13 mouse cellular contexts compared by ENCODE assay signal in the genomic region with DNA sequence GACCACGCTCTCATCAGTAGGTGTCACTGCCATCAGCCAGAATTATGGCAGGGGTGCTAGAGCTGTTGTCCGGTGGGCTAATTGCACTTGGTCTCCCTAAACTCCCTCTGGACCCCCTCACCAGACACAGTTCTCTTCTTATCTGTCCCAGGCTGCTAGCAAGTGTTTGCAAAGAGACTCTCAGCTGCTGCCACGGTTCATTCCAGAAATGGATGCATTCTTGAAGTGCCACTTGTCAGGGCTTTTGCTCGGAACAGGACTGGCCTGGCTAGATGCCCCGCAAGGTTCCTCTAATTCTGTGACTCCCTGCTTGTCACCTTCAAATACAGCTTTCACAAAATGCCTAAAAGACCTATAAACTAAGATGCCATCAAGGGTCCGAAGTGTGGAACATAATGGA.
DNase-seq lines count a peak whose midpoint lies in the region; ATAC-seq and TF ChIP-seq lines count a peak whose summit lies in the region.
"Had no signal": no experiment of that assay in that cellular context is flagged by ENCODE, and none has a peak within 500 bp of the region (broad histone marks: within the 10 kb centered on the region; RNA-seq: fewer than 3 reads in every experiment).

No protein-coding gene starts in this region.

- no peaks in the 10 kb centered on the region for H3K9me3 ChIP-seq in forebrain, embryonic 12.5 days
- no peaks in the 10 kb centered on the region for H3K9me3 ChIP-seq in forebrain, embryonic 14.5 days (replicated peaks; ENCODE audit: control insufficient read depth, low read length)
- no peaks in the 10 kb centered on the region for H3K9me3 ChIP-seq in lung, embryonic 14.5 days (ENCODE audit: low read depth, low read length)
- H3K9me3 ChIP-seq: embryonic facial prominence, embryonic 15.5 days had no signal

- no peak overlapping the region for H3K4me2 ChIP-seq in forebrain, embryonic 12.5 days
- no peak overlapping the region for H3K4me2 ChIP-seq in forebrain, embryonic 14.5 days (ENCODE audit: low read length)
- peak overlapping the region; percentile 33; the same call in 1 of the 2 replicates for H3K4me2 ChIP-seq in lung, embryonic 14.5 days
- H3K4me2 ChIP-seq: embryonic facial prominence, embryonic 15.5 days had no signal

- no peak overlapping the region for H3K4me3 ChIP-seq in forebrain, embryonic 12.5 days (replicated peaks)
- H3K4me3 ChIP-seq in forebrain, embryonic 14.5 days (ENCODE audit: low read depth, low read length): no peak overlapping the region
- H3K4me3 ChIP-seq in lung, embryonic 14.5 days (ENCODE audit: low read depth, low read length): no peak overlapping the region
- no peak overlapping the region for H3K4me3 ChIP-seq in lung, adult 2 months (replicated peaks; ENCODE audit: extremely low read depth, low read depth, low read length)
- H3K4me3 ChIP-seq: embryonic facial prominence, embryonic 15.5 days had no signal

- no peak for ATAC-seq in forebrain, embryonic 12.5 days (ENCODE audit: low FRiP score)
- no peak for ATAC-seq in forebrain, embryonic 14.5 days
- no peak for ATAC-seq in lung, embryonic 14.5 days (ENCODE audit: insufficient read depth)
- ATAC-seq in erythroblast, adult 5-6 weeks (replicated peaks; ENCODE audit: low FRiP score, poor library complexity, severe bottlenecking): no peak

- peaks cover 24% of the 10 kb centered on the region for H3K27me3 ChIP-seq in forebrain, embryonic 12.5 days
- H3K27me3 ChIP-seq in forebrain, embryonic 14.5 days (replicated peaks; ENCODE audit: control insufficient read depth, insufficient read depth, low read length): peaks cover 6% of the 10 kb centered on the region; the same call in 1 of the 2 replicates
- no peaks in the 10 kb centered on the region for H3K27me3 ChIP-seq in lung, embryonic 14.5 days (ENCODE audit: insufficient read depth, low read length)
- H3K27me3 ChIP-seq: embryonic facial prominence, embryonic 15.5 days had no signal

- no peak for DNase-seq in forebrain, embryonic 14.5 days (ENCODE audit: low spot score)
- DNase-seq in lung, embryonic 14.5 days: peak; percentile 59
- DNase-seq in lung, adult 2 months: no peak
- peak; percentile 29 for DNase-seq in lung, postnatal 10 days
- DNase-seq in spleen, postnatal 4 days (ENCODE audit: low spot score in 2 of 2): no peak
- DNase-seq in right cerebral cortex, postnatal 14 days: no peak
- DNase-seq: adrenal gland, adult 8-10 months; cerebellum, postnatal 14 days; kidney, postnatal 14 days had no signal

- peaks cover 52% of the 10 kb centered on the region for H3K4me1 ChIP-seq in forebrain, embryonic 12.5 days
- peaks cover 30% of the 10 kb centered on the region for H3K4me1 ChIP-seq in forebrain, embryonic 14.5 days (ENCODE audit: control insufficient read depth, insufficient read depth, low read length)
- H3K4me1 ChIP-seq in lung, embryonic 14.5 days (ENCODE audit: insufficient read depth): peaks cover 41% of the 10 kb centered on the region
- no peaks in the 10 kb centered on the region for H3K4me1 ChIP-seq in lung, adult 2 months (ENCODE audit: control insufficient read depth, insufficient read depth, low read length)

- no peak for TF ChIP-seq POLR2A in lung, adult 2 months (IDR thresholded peaks at IDR 0.05; ENCODE audit: borderline replicate concordance, extremely low read depth, low read depth, low read length)

- no peak overlapping the region for H3K9ac ChIP-seq in forebrain, embryonic 12.5 days
- H3K9ac ChIP-seq in forebrain, embryonic 14.5 days (ENCODE audit: low read length): no peak overlapping the region
- H3K9ac ChIP-seq in lung, embryonic 14.5 days: no peak overlapping the region
- H3K9ac ChIP-seq: embryonic facial prominence, embryonic 15.5 days; liver, embryonic 14.5 days had no signal

- TF ChIP-seq CTCF in lung, embryonic 14.5 days (IDR thresholded peaks at IDR 0.05; ENCODE audit: low read depth): no peak
- TF ChIP-seq CTCF in lung, adult 2 months (IDR thresholded peaks at IDR 0.05; ENCODE audit: insufficient read depth, low read length): no peak

- H3K27ac ChIP-seq in forebrain, embryonic 12.5 days: 0 out of 2 replicates have a peak overlapping the region, but pooled peaks have one; percentile 46
- H3K27ac ChIP-seq in forebrain, embryonic 14.5 days (ENCODE audit: low read depth, low read length): no peak overlapping the region
- peak overlapping the region; percentile 61; the same call in 1 of the 2 replicates for H3K27ac ChIP-seq in lung, embryonic 14.5 days (ENCODE audit: low read depth)
- H3K27ac ChIP-seq: embryonic facial prominence, embryonic 15.5 days; liver, embryonic 14.5 days had no signal

- no peaks in the 10 kb centered on the region for H3K36me3 ChIP-seq in forebrain, embryonic 12.5 days (replicated peaks)
- no peaks in the 10 kb centered on the region for H3K36me3 ChIP-seq in forebrain, embryonic 14.5 days (ENCODE audit: control insufficient read depth, insufficient read depth, low read length)
- H3K36me3 ChIP-seq in lung, embryonic 14.5 days (ENCODE audit: insufficient read depth): no peaks in the 10 kb centered on the region
- H3K36me3 ChIP-seq: embryonic facial prominence, embryonic 15.5 days had no signal

- 62% methylated on average over 6 of the region's 6 CpGs for WGBS in forebrain, embryonic 12.5 days
- WGBS in forebrain, embryonic 14.5 days: 44% methylated on average over 6 of the region's 6 CpGs
- whole genome bisulfite sequencing in lung, embryonic 14.5 days: 31% methylated on average over 6 of the region's 6 CpGs
- WGBS in lung, adult 2 months: 64% methylated on average over 6 of the region's 6 CpGs

Comparison
In these comparisons a context has a peak if more than half of its experiments do, and no peak if none do; other contexts are left out.
1. DNase-seq: peak in lung, embryonic 14.5 days (single experiment) and lung, postnatal 10 days (single experiment); none in forebrain, embryonic 14.5 days (single experiment), lung, adult 2 months (single experiment), spleen, postnatal 4 days (0 of 2) and right cerebral cortex, postnatal 14 days (single experiment).